Mouse (Mus musculus) lung, postnatal 0 days (tissue): Measurements from ENCODE around the gene Clic1. TPM values are rescaled to one million over a fixed set of nuclear protein-coding genes. Genes with fewer than 3 reads are reported as not detected.

Experiments used
- ATAC-seq: fragments of 200-750 bp; cut with Nextera tagmentation; 2 replicates; pipeline ENCODE4 v1.8.0; 2017; ENCODE audit warnings: moderate library complexity
- DNase-seq: peaks from one replicate; pipeline ENCODE4 v3.0.0-alpha.2; 2016; ENCODE audit warnings: low spot score
- H3K27ac ChIP-seq: fragments of 300-500 bp; sonication (generic); 2 replicates; pipeline ENCODE4 v1.5.1; 2014; ENCODE audit warnings: antibody characterized with exemption, mild to moderate bottlenecking, low read length, mixed read lengths
- H3K27me3 ChIP-seq: fragments of 300-500 bp; sonication (generic); replicated peaks from 2 replicates; pipeline ENCODE4 v1.6.1; 2014; ENCODE audit warnings: low read length, mixed read lengths; ENCODE audit not compliant: insufficient read depth
- H3K36me3 ChIP-seq: fragments of 300-500 bp; sonication (generic); 2 replicates; pipeline ENCODE4 v1.6.1; 2014; ENCODE audit warnings: low read length, mixed read lengths; ENCODE audit not compliant: insufficient read depth
- H3K4me1 ChIP-seq: fragments of 300-500 bp; sonication (generic); 2 replicates; pipeline ENCODE4 v1.6.1; 2014; ENCODE audit warnings: antibody characterized with exemption, low read depth, low read length, mixed read lengths; ENCODE audit not compliant: insufficient read depth
- H3K4me2 ChIP-seq: fragments of 300-500 bp; sonication (generic); replicated peaks from 2 replicates; pipeline ENCODE4 v1.6.1; 2014; ENCODE audit warnings: low read depth, mild to moderate bottlenecking, low read length, moderate library complexity, mixed read lengths
- H3K4me3 ChIP-seq: fragments of 300-500 bp; sonication (generic); 2 replicates; pipeline ENCODE4 v1.5.1; 2014; ENCODE audit warnings: low read depth, low read length
- H3K9ac ChIP-seq: fragments of 300-500 bp; sonication (generic); replicated peaks from 2 replicates; pipeline ENCODE4 v1.6.1; 2014; ENCODE audit warnings: low read depth, mild to moderate bottlenecking
- H3K9me3 ChIP-seq: fragments of 300-500 bp; sonication (generic); 2 replicates; pipeline ENCODE4 v1.6.1; 2016; ENCODE audit warnings: low read length, mixed read lengths
- CTCF ChIP-seq: IDR thresholded peaks from 2 replicates; pipeline ENCODE4 v1.5.1; 2016; ENCODE audit warnings: antibody characterized with exemption, mild to moderate bottlenecking
- EP300 ChIP-seq: IDR thresholded peaks from 2 replicates; pipeline ENCODE4 v1.6.1; 2016; ENCODE audit warnings: antibody characterized with exemption, mild to moderate bottlenecking, control low read depth
- WGBS: fragments of 180-500 bp; shearing (Covaris S2); extraction: QIAGEN DNeasy Blood & Tissue Kit; methylation state at CpG from one replicate; pipeline ENCODE4 v1.1.7; 2014; 5-methylcytosine and 5-hydroxymethylcytosine counted together
- polyA plus RNA-seq: library from polyadenylated mRNA; unstranded; fragments of >200 nt; fragmentation: Nextera tagmentation; extraction: Ambion mirVana; gene quantifications from 2 replicates; pipeline ENCODE4 v1.2.1, GENCODE M21; 2015

The Clic1 gene
- polyA plus RNA-seq, 1 experiment from 2014 or later: 355 TPM

DNA sequence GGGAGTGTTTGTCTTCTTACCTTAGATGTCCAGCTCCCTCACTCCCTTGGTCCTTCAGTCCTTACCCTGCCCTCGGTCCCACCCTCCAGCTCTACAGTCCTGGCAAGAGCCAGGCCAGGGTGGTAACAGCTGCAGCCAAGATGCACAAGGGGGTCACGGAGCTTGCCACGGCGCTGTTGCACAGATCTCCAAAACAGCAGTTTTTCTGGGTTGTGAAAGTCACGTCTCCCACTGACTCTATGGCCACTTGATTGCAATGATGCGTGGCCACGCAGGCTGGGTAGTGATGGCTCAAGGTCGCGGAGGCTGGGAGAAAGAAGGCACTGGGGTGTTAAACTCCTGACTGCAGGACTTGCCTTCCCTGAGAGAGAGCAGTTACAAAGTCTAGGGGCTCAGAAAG lies 21.7 kb downstream of the Clic1 start:
- no peak for TF ChIP-seq EP300
- TF ChIP-seq CTCF: no peak
- Histone ChIP-seq H3K9ac (no peak overlapping the region), H3K4me2 (no peak overlapping the region), H3K9me3 (no peaks in the 10 kb centered on the region), H3K27me3 (0 out of 2 replicates have a peak, but pooled peaks cover under 1% of the 10 kb centered on the region), H3K36me3 (no peaks in the 10 kb centered on the region), H3K4me3 (no peak overlapping the region), H3K4me1 (no peaks in the 10 kb centered on the region; the same call in 1 of the 2 replicates), H3K27ac (no peak overlapping the region)
- ATAC-seq (no peak), DNase-seq (no peak)
- WGBS: 61% methylated on average over 9 of the region's 9 CpGs

DNA sequence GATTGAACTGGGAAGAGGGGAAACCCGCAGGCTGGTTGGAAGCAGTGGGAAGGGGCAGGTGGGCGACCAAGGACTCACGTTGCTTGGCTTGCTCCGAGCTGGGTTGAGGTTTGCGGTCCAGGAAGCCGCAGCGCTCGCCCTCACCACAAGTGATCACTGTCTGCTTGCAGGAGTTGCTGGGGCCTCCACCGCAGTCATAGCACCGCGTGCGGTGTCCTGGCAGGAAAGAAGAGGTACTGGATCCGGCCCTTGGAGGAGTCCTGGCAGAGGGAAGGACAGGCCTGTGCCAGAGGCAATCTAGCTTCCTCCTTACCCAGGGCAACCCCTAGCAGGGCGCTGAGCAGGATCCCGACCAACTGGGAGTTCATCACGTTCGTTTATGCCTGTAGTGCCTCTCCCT lies 24.3 kb downstream of the Clic1 start:
- Histone ChIP-seq H3K36me3 (no peaks in the 10 kb centered on the region), H3K4me1 (no peaks in the 10 kb centered on the region), H3K9me3 (no peaks in the 10 kb centered on the region), H3K27me3 (no peaks in the 10 kb centered on the region), H3K27ac (no peak overlapping the region), H3K4me2 (no peak overlapping the region), H3K4me3 (no peak overlapping the region), H3K9ac (no peak overlapping the region)
- WGBS: 58% methylated on average over 17 of the region's 17 CpGs
- no peak for ATAC-seq
- TF ChIP-seq EP300: no peak
- no peak for DNase-seq

DNA sequence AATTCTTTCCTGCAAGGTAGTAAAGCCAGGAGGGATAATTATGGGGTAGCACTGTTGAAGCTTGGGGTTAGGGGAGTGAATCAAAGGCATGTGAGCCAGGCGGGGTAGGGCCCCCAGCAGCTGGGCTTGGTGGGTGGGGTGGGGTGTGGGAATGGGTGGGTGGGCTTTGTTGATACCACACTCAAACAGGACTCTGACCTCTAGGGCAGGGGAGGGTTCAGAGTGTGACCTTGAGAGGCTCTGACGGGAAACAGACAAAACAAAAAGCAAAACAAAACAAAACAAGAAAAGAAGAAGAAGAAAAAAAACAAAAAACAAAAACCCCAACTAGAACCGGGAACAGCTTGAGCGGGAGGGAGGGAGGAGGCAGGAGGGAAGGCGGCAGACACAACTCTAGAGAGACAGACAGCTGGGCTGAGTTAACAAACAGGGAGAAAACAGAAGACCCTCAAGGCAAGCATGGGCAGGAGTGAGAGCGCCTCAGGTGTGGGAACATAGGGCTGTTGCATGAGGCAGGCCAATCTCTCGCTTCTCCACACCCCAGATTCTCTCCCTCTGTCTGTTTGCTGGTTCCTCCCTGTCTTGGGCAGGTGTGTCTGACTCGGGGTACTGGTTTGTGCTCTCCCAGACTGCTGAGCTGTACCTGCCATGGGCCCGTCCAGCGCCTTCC lies 26.9 kb downstream of the Clic1 start, which contains the start of gene Ly6g6e:
Gene Ly6g6e (plus strand): TSS at position 396 of the 670 bp plus-strand sequence.
- no peak for ATAC-seq
- peak within 1 kb of the TSS; percentile 76 for H3K27ac ChIP-seq
- H3K4me2 ChIP-seq: peak within 1 kb of the TSS; percentile 56
- no peak for DNase-seq
- H3K27me3 ChIP-seq: no peaks in the 10 kb centered on the region
- no peaks in the 10 kb centered on the region for H3K4me1 ChIP-seq
- peak within 1 kb of the TSS; percentile 38 for H3K4me3 ChIP-seq
- 35% methylated on average over 10 of the region's 10 CpGs for WGBS
- TF ChIP-seq CTCF (no peak), EP300 (no peak)
- no peaks in the 10 kb centered on the region for H3K36me3 ChIP-seq
- no peaks in the 10 kb centered on the region for H3K9me3 ChIP-seq
- peak within 1 kb of the TSS; percentile 36 for H3K9ac ChIP-seq

DNA sequence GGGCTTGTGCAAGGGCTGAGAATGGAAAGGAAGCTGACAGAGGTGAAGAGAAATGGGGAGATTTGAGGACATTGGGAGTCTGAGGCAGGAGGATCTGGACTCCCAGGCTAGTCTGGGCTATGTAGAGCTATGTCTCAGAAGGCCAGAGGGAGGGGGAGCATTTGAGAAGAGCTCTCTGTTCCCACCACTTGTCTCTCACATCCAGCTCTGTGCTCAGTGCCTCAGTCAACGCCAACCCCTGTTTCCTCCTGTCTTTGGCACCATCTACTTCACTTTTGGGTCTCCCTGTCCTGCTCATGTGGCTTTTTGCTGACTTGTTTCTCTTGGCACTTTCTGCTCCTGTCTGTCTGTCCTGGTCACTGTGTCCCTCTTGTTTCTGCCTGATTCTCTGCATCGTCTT lies 27.5 kb downstream of the Clic1 start:
- H3K9ac ChIP-seq: peak overlapping the region; percentile 36
- no peaks in the 10 kb centered on the region for H3K36me3 ChIP-seq
- 24% methylated on average over 2 of the region's 2 CpGs for WGBS
- H3K27ac ChIP-seq: peak overlapping the region; percentile 76
- peak overlapping the region; percentile 56 for H3K4me2 ChIP-seq
- H3K27me3 ChIP-seq: no peaks in the 10 kb centered on the region
- H3K4me1 ChIP-seq: no peaks in the 10 kb centered on the region
- H3K4me3 ChIP-seq: peak overlapping the region; percentile 38
- DNase-seq: no peak
- no peaks in the 10 kb centered on the region for H3K9me3 ChIP-seq
- TF ChIP-seq CTCF: no peak
- no peak for TF ChIP-seq EP300
- peak; percentile 50; the same call in 1 of the 2 replicates for ATAC-seq

DNA sequence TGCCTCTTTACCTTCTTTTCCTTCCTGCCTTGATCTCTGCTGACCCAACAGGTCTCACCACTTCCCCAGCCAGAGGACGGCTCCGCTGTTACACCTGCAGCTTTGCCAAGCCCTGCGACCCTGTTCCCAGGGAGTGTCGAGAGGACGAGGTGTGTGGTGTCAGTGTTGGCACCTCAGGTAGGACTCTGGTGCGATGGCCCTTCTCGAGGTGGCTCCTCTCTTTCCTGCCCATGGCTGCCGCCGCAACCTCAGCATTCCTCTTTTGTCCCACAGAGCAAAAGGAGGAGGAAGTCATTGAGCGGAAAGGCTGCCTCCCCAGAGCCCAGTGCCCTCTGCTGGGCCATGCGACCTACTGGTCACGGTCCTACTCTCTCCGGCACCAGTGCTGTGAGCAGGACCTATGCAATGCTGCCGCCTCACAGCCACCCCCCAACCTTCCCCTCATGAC lies 28.0 kb downstream of the Clic1 start, which contains the start of gene Ly6g6d:
Gene Ly6g6d (minus strand): TSS at position 280 of the 448 bp plus-strand sequence.
- ATAC-seq (peak; percentile 95), DNase-seq (peak; percentile 88)
- Histone ChIP-seq H3K36me3 (no peaks in the 10 kb centered on the region), H3K4me3 (peak within 1 kb of the TSS; percentile 38), H3K4me1 (no peaks in the 10 kb centered on the region), H3K9me3 (no peaks in the 10 kb centered on the region), H3K9ac (peak within 1 kb of the TSS; percentile 36), H3K4me2 (peak within 1 kb of the TSS; percentile 56), H3K27ac (peak within 1 kb of the TSS; percentile 76), H3K27me3 (no peaks in the 10 kb centered on the region)
- TF ChIP-seq CTCF: peak; percentile 85
- TF ChIP-seq EP300: no peak
- 3% methylated on average over 14 of the region's 14 CpGs for WGBS

DNA sequence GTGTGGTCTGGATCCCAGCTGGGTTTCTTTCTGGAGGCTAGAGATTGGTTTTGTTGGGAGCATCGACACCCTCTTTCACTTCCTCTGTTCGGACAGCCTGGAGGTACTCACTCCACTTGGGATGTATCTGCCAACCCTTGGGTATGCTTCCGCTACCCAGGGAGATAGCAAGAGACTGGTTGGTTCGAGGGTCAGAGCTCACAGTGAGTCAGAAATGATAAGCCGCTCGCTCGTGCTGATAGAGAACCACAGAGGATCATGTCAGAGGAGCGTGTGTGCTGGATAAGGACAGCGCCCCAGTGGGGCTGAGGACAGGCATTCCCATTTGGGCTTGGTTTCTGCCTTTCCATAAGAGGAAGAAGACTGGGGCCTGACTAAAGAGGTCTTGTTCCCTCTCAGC lies 30.0 kb downstream of the Clic1 start:
- Histone ChIP-seq H3K36me3 (no peaks in the 10 kb centered on the region), H3K27ac (no peak overlapping the region), H3K4me2 (no peak overlapping the region), H3K9ac (no peak overlapping the region), H3K4me1 (no peaks in the 10 kb centered on the region), H3K4me3 (no peak overlapping the region), H3K9me3 (no peaks in the 10 kb centered on the region), H3K27me3 (no peaks in the 10 kb centered on the region)
- ATAC-seq: no peak
- WGBS: 39% methylated on average over 9 of the region's 9 CpGs
- no peak for TF ChIP-seq EP300
- TF ChIP-seq CTCF: no peak
- DNase-seq: no peak
